In the genomic region with DNA sequence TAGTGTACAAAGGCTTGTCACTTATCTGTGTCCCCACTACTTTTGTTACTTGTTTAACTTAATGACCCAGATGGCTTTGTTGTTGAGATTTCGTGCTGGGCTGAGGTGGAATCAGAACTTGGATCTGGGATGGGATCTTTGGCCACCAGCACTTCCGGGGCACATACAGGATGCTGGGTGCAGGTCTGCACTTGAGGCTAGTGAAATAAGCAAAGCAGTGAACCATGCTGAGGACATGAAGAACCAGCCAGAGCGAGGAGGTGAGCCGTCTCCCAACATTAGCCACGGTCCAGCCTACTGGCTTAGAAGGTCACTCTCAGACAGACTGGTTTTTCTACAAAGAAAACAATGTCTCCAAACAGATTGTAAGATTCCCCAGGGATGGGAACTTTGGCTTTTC, we compare ENCODE assay signal across 19 mouse cellular contexts. TPM values are rescaled to one million over a fixed set of nuclear protein-coding genes. Genes with fewer than 3 reads are reported as not detected.
"Had no signal": no experiment of that assay in that cellular context is flagged by ENCODE, and none has a peak within 500 bp of the region (broad histone marks: within the 10 kb centered on the region; RNA-seq: fewer than 3 reads in every experiment).

No protein-coding gene starts in this region.

- H3K36me3 ChIP-seq: liver, embryonic 13.5 days; liver, embryonic 15.5 days; lung, embryonic 15.5 days; neural tube, embryonic 12.5 days; stomach, embryonic 15.5 days had no signal

- H3K9ac ChIP-seq: liver, embryonic 13.5 days; liver, embryonic 15.5 days; liver, postnatal 0 days; lung, embryonic 15.5 days; neural tube, embryonic 12.5 days; stomach, embryonic 15.5 days had no signal

- H3K27me3 ChIP-seq: lung, embryonic 15.5 days; neural tube, embryonic 12.5 days; stomach, embryonic 15.5 days had no signal

- H3K4me1 ChIP-seq: lung, embryonic 15.5 days; megakaryocyte, embryonic 14.5 days; neural tube, embryonic 12.5 days; stomach, embryonic 15.5 days had no signal

- H3K27ac ChIP-seq: liver, embryonic 13.5 days; liver, embryonic 15.5 days; lung, embryonic 15.5 days; macrophage; neural tube, embryonic 12.5 days; stomach, embryonic 15.5 days; stomach, postnatal 0 days had no signal

- H3K4me2 ChIP-seq: liver, embryonic 13.5 days; liver, embryonic 15.5 days; lung, embryonic 15.5 days; neural tube, embryonic 12.5 days; stomach, embryonic 15.5 days had no signal

- ATAC-seq: liver, postnatal 0 days; lung, postnatal 0 days had no signal

- H3K4me3 ChIP-seq: liver, embryonic 13.5 days; liver, embryonic 15.5 days; lung, embryonic 15.5 days; megakaryocyte, embryonic 14.5 days; neural tube, embryonic 12.5 days; stomach, embryonic 15.5 days had no signal

- H3K9me3 ChIP-seq: liver, embryonic 13.5 days; liver, embryonic 15.5 days; lung, embryonic 15.5 days; neural tube, embryonic 12.5 days; stomach, embryonic 15.5 days had no signal

- DNase-seq: liver, embryonic 13.5 days; liver, postnatal 0 days; lung, adult 2 months; lung, postnatal 14 days; lung, postnatal 36 days; midbrain, embryonic 14.5 days; right cerebral cortex, postnatal 14 days; thymus, adult 18-20 months; thymus, postnatal 14 days; thymus, postnatal 36 days had no signal

RNA-seq across cellular contexts. Expression of a gene that starts 56.4 kb away (rescaled TPM):
- polyA plus RNA-seq: liver, embryonic 13.5 days; liver, embryonic 15.5 days; liver, postnatal 0 days; lung, embryonic 15.5 days; lung, postnatal 0 days; macrophage; neural tube, embryonic 12.5 days; spleen, adult 2 months had no signal
